Mouse (Mus musculus) monocyte, adult 5-6 weeks (primary cell): Measurements from ENCODE around the gene Grk5. TPM values are rescaled to one million over a fixed set of nuclear protein-coding genes. Genes with fewer than 3 reads are reported as not detected.
A peak's percentile ranks its signal among the peaks of the same experiment; 100 is the strongest.

Experiments
- ATAC-seq: fragments of 153-309, 156-312 bp; replicated peaks from 2 replicates; pipeline ENCODE4 v1.8.0; 2017; ENCODE audit warnings: mild to moderate bottlenecking; ENCODE audit not compliant: low TSS enrichment, insufficient number of reproducible peaks, severe bottlenecking, poor library complexity, low FRiP score
- total RNA-seq: library from RNA; stranded (forward); fragments of 200-1000, 200-491, 200-594 nt; gene quantifications from 3 replicates; pipeline ENCODE4 v1.2.3, GENCODE M21; 2017

The Grk5 gene
- total RNA-seq, 1 experiment from 2014 or later = 78.4 TPM

GRCm38 (mm10) chr19:61031570-61031969, 142.0 kb downstream of the Grk5 start:
- no peak for ATAC-seq

GRCm38 (mm10) chr19:61039151-61039550, 149.6 kb downstream of the Grk5 start:
- ATAC-seq = no peak

GRCm38 (mm10) chr19:61048646-61049045, 159.1 kb downstream of the Grk5 start:
- ATAC-seq = no peak

GRCm38 (mm10) chr19:61049413-61049812, 159.9 kb downstream of the Grk5 start:
- ATAC-seq = no peak

GRCm38 (mm10) chr19:61051151-61051550, 161.6 kb downstream of the Grk5 start:
- no peak for ATAC-seq

GRCm38 (mm10) chr19:61052008-61052407, 162.5 kb downstream of the Grk5 start:
- peak; percentile 63 for ATAC-seq

- ATAC-seq = 0 out of 2 replicates have a peak, but pooled peaks have one; percentile 16
Measured at GRCm38 (mm10) chr19:61052786-61053185, 163.2 kb downstream of the Grk5 start.

GRCm38 (mm10) chr19:61056783-61057410, 167.3 kb downstream of the Grk5 start:
- no peak; the same call in 1 of the 2 replicates for ATAC-seq

- ATAC-seq = no peak
Measured at GRCm38 (mm10) chr19:61057581-61057980, 168.0 kb downstream of the Grk5 start.

- no peak for ATAC-seq
Measured at GRCm38 (mm10) chr19:61064386-61064785, 174.8 kb downstream of the Grk5 start.

- ATAC-seq = no peak
Measured at GRCm38 (mm10) chr19:61065011-61065410, 175.5 kb downstream of the Grk5 start.

- no peak for ATAC-seq
Measured at GRCm38 (mm10) chr19:61078622-61079021, 189.1 kb downstream of the Grk5 start.

- peak; percentile 68 for ATAC-seq
Measured at GRCm38 (mm10) chr19:61080251-61080749, 190.8 kb downstream of the Grk5 start.

- no peak for ATAC-seq
Measured at GRCm38 (mm10) chr19:61083006-61083405, 193.5 kb downstream of the Grk5 start.

- ATAC-seq = peak; percentile 65
Measured at GRCm38 (mm10) chr19:61084149-61084940, 194.8 kb downstream of the Grk5 start.

GRCm38 (mm10) chr19:61085217-61085616, 195.7 kb downstream of the Grk5 start:
- no peak for ATAC-seq

GRCm38 (mm10) chr19:61087781-61088180, 198.2 kb downstream of the Grk5 start:
- ATAC-seq = no peak

- ATAC-seq = no peak
Measured at GRCm38 (mm10) chr19:61089001-61089400, 199.5 kb downstream of the Grk5 start.

- no peak for ATAC-seq
Measured at GRCm38 (mm10) chr19:61090541-61090940, 201.0 kb downstream of the Grk5 start.

- no peak for ATAC-seq
Measured at GRCm38 (mm10) chr19:61096776-61097175, 207.2 kb downstream of the Grk5 start.
